Mouse (Mus musculus) hematopoietic stem cell, adult 5-6 weeks (primary cell): ENCODE measurements around the gene Mn1. TPM values are rescaled to one million over a fixed set of nuclear protein-coding genes. Genes with fewer than 3 reads are reported as not detected.

Experiments
- ATAC-seq, 2 experiments: fragments of 125-278 bp in 1 of 2; replicated peaks in 1 of 2; 2 replicates each; pipeline ENCODE4 v1.8.0; 2016 to 2017; ENCODE audit warnings: inconsistent platforms in 2 of 2, mild to moderate bottlenecking in 2 of 2, moderate number of reproducible peaks in 2 of 2, low read depth in 1 of 2, moderate TSS enrichment in 1 of 2; ENCODE audit not compliant: low FRiP score in 2 of 2, poor library complexity in 2 of 2, severe bottlenecking in 2 of 2, insufficient read depth in 1 of 2, low TSS enrichment in 1 of 2
- total RNA-seq: library from RNA; stranded (forward); fragments of 172-1452, 232-1000 nt; gene quantifications from 2 replicates; pipeline ENCODE4 v1.2.3, GENCODE M21; 2017

Gene Mn1
- total RNA-seq, 1 experiment from 2014 or later, result 4.6 TPM

DNA sequence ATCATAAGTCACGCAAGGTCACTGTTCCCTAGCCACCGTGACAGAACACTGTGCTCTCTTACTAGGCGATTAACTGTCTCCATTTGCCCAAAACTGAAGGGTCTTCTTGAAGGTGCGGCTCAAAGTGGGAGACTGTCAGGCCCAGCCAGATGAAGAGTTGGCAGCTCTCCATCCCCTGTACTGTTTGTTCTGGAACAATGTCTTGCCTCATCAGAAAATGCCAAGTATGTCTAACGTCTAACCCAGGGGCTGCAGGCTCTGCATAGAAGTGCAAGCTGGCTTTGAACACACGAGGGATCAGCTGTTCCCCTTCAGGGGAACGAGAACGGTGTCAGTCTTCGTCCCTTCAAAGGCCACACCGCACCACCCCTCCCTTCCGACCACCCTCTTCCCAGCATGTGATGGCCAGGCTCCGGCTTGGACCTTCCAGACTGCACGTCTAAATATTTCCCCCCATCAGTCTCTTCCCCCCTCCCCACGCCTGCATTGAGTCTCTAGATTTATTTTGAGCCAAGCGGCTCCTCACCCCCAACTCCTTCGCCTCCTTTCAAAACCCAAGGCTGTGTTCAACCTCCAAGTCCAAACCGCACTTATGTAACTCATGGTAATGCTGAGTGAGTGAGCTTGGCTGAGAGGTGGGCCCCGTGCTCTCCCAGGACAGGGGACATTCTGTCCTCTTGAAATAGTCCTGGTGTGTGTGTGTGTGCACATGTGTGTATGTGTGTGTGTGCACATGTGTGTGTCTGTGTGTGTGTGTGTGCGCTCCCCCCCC is 15.1 kb upstream of the Mn1 start:
- ATAC-seq, result no peak

GRCm38 (mm10) chr5:111402651-111402996 is 14.5 kb upstream of the Mn1 start:
- no peak for ATAC-seq

- no peak for ATAC-seq
Measured at GRCm38 (mm10) chr5:111404721-111405120, 12.4 kb upstream of the Mn1 start.

DNA sequence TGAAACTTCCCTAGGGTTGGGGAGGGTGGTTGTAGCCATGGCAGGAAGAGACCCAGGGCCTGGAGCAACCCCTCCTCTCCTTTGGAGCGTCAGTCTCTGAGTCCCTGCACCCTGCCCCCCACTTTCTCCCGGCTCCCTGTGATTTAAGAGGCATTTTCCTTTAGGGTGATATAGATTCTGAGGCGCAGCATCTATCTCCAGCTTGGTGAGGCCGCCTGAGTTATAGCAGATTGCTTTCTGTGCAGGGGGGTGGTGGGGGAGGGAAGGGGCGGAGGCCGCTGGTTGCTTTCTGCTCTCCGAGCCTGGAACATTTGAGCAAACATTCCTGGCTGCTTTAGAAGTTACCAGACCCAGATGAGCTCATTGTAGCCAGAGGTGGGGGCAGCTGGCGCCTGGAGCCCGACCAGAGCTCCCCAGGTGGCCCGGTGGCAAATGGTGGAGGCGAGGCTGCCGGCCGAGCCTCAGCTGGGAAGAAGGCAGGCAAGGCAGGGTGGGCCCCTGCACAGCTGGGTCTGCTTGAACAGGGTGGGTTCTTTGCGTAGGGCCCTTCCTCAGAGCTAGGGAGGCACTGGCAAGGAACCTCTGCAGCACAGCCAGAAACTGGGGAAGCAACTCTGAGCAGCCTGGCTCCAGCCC is 8.6 kb upstream of the Mn1 start:
- ATAC-seq, result no peak

DNA sequence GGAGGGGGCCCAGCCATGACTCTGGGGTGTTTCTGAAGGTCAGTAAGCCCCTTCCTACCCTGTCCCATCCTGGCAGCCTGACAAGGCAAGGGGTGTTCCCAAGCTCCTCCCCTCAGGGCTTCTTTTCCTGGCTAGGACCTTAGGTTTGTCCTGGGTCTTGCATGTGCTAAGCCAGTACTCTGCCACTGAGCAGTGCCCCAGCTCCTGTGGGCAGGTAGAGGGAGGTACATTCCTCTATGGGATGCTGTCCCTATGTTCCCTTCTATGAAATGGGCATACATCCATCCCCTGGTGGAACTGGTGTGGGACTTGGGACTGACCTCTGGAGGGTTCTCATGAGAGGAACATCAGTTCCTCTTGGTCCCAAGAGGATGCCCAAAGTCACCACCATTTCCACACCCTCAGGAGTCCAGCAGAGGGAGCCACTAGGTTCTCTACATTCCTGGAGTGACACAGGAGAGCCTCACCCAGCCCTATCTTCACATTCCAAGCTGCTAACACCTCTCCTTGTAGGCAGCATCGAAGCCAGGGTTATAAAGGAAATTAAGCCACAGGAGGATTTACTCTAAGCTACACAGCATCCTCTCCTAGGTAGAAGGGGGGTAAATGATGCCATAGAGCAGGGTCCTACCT is 7.6 kb upstream of the Mn1 start:
- ATAC-seq, result no peak

- ATAC-seq, result no peak
Measured at GRCm38 (mm10) chr5:111410665-111411064, 6.5 kb upstream of the Mn1 start.

DNA sequence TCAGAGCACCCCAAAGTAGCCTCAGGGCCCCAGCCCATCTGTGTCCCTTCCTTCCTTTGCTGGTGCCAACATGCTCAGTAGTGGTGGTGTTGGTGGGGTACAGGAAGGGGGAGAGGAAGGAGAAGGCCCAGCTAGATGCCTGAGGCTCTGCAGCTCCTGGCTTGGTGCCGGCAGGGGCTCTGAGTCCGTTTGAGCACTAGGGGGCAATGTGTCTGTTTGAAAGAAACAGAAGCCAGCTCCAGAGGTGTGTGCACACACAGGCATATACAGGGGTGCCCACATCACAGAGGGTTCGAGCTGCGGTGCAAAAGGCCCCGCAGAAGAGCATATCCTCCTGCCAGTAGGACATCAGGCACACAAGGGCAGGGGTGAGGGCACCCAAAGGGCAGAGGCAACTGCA is 3.0 kb upstream of the Mn1 start:
- ATAC-seq, result peak; percentile 81 to 86

- no peak for ATAC-seq
Measured at GRCm38 (mm10) chr5:111414770-111415249, 2.4 kb upstream of the Mn1 start.

- ATAC-seq, result no peak
Measured at GRCm38 (mm10) chr5:111415575-111415974, 1.6 kb upstream of the Mn1 start.

DNA sequence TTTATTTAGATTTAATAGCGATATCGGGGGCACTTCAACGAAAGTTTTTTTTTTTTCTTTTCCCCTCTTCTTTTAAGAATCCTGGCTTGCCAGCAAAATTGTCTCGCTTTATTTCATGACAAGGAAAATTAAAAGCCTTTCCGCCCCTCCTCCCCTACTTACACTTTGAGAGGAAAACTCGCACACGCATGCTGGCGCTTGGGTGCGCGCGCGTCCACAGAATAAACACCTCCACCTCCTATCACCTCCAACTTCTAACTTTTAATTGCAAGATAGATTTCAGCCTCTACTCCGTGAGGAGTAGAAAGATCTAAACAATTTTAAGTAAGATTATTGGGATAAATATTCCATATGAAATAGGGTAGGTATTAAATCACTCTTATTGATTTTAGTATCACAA is 1.1 kb upstream of the Mn1 start:
- no peak for ATAC-seq

DNA sequence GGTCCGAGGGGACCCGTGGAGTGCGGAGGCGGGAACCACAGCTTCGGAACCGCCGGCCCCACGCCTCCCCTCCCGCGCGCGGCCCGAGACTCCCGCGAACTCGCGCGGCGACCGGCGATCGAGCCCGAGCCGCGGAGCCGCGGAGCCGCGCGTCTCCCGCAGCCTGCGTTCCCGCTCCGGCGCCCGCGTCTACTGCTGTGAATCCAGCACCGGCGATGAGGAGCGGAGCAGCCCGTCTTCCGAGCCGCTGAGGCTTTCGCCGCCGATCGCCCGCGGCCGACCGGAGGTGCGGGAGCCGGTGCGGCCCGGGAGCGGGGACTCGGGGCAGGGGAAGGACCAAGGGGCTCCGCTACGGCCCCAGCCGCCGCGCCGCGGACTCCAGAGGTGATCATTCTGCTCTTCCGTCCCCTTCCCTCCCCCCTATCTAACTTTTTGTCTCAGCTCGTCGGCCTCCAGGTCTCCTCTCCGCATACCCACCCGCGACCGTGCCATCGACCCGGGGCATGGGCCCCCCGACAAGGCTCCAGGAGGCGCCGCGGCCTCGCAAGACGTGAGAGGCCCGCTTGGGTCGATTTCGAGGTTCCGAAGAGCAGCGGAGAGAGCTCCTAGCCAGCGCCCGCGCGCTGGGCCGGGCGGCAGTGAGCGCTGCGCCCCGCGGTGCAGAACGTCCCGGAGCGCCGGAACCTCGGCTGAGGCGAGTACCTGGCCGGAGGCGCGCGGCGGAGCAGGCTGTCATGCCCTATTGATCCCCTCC is 393 bp downstream of the Mn1 start:
- no peak for ATAC-seq

- ATAC-seq, result no peak
Measured at GRCm38 (mm10) chr5:111418202-111419120, 1.3 kb downstream of the Mn1 start.

GRCm38 (mm10) chr5:111419121-111419881 is 2.1 kb downstream of the Mn1 start:
- ATAC-seq, result no peak

DNA sequence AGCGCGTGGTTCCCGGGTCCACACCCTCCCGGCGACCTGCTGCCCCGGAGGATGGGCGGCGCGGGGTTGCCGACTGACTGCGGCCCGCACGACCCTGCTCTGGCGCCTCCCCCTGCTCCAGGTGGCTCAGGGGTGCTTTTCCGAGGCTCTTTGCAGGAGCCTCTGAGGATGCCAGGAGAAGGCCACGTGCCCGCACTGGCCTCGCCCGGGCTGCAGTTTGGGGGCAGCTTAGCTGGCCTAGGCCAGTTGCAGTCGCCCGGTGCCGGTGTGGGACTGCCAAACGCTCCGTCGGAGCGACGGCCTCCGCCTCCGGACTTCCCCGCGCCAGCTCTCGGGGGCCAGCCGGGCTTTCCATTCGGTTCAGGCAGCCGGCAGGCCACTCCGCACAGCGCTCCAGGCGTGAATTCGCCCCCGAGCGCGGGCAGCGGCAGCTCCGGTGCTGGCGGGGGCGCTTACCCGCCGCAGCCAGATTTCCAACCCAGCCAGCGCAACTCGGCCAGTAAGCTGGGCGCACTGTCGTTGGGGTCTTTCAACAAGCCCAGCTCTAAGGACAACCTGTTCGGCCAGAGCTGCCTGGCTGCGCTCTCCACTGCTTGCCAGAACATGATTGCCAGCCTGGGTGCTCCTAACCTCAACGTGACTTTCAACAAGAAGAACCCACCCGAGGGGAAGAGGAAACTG is 3.0 kb downstream of the Mn1 start:
- no peak for ATAC-seq

GRCm38 (mm10) chr5:111420896-111421295 is 3.7 kb downstream of the Mn1 start:
- ATAC-seq, result no peak

GRCm38 (mm10) chr5:111421424-111421823 is 4.3 kb downstream of the Mn1 start:
- ATAC-seq, result no peak
